Mouse (Mus musculus): ENCODE measurements around the gene Cfb.

DNA sequence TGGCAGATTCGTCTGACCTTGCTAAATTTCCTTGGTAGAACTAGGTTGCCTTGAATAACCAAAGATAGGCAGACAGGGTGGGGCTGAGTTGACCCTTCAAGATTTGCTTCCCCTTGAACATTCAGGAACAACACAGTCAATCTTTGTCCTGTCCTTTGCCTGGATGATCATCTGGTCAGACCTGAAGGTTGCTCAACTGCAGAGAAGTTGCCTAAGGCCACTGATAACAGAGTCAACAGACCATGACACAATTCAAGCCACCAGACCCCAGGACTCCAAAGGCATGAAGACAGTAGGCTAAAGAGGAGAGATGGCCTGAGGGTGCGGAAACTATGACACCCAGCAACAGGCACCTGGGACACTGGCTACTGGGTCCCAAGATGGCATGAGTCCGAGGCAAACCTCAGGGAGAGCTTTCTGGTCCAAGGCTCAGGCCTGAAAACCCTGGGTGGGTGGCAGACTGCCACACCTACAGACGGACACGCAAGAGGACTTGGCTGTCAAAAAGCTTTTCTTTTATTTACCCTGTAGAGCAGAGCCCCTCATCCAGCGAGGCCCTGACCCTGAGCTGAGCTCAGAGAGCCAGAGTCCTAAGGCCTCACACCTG lies 53.6 kb downstream of the Cfb start:
- TF ChIP-seq CTCF (IDR thresholded peaks at IDR 0.05; ENCODE audit: control insufficient read depth, insufficient read depth, insufficient replicate concordance, low read depth, low read length) (no peak), POLR2A (IDR thresholded peaks at IDR 0.05; ENCODE audit: control insufficient read depth, low read depth, low read length) (no peak)

Data from testis, adult 2 months (tissue).